Mouse (Mus musculus) E14TG2a.4 (cell line): ENCODE data around the gene Ern1.

Experiments
- CTCF ChIP-seq: conservative IDR thresholded peaks from 2 replicates; pipeline ENCODE4 v1.5.1; 2014; ENCODE audit warnings: low read length
- NANOG ChIP-seq: IDR thresholded peaks from 2 replicates; pipeline ENCODE4 v1.6.1; 2014; ENCODE audit warnings: borderline replicate concordance, low read length, mixed read lengths
- POU5F1 ChIP-seq: IDR thresholded peaks from 2 replicates; pipeline ENCODE4 v1.6.1; 2014; ENCODE audit warnings: low read length, borderline replicate concordance

GRCm38 (mm10) chr11:106416331-106416730 is 71.3 kb downstream of the Ern1 start:
- TF ChIP-seq CTCF (no peak), POU5F1 (no peak), NANOG (no peak)
